Mouse (Mus musculus) left cerebral cortex, postnatal 36 days (tissue): ENCODE measurements around the gene Mfn2. TPM values are rescaled to one million over a fixed set of nuclear protein-coding genes. Genes with fewer than 3 reads are reported as not detected.
"Not testable (repeated sequence)": the region's sequence is repeated elsewhere in the genome, so short reads cannot be mapped to it uniquely, and the experiment has no call there.

Source experiments
- DNase-seq, 2 experiments: peaks; one replicate each; pipeline ENCODE4 v3.0.0; 2021 to 2022; ENCODE audit warnings: low spot score in 2 of 2, mixed read lengths in 1 of 2
- intact Hi-C: fragments of 180-260 bp; cut with DNase I; formaldehyde crosslinking; loops from one replicate; pipeline ENCODE4 v1.15.1; 2025
- total RNA-seq, 2 experiments: library from RNA; stranded (reverse); gene quantifications; 2 replicates each; pipeline ENCODE4 v1.2.3; 2021

Gene Mfn2
- total RNA-seq, 2 experiments from 2014 or later, result 181 to 206 TPM

- intact Hi-C loops, result no loop called here
- DNase-seq, result no peak
Measured at GRCm38 (mm10) chr4:147878537-147878936, 26.0 kb downstream of the Mfn2 start.

- DNase-seq, result no peak
- intact Hi-C loops, result no loop called here
Measured at GRCm38 (mm10) chr4:147875852-147876575, 28.5 kb downstream of the Mfn2 start.

- intact Hi-C loops, result loop anchor here (2.0 to 5.0 kb wide), 2 partner anchors 20 to 427 kb away; partner anchors contain the start of gene Zfp933
Measured at GRCm38 (mm10) chr4:147869238-147869637, 35.3 kb downstream of the Mfn2 start.

GRCm38 (mm10) chr4:147868450-147869031 is 36.0 kb downstream of the Mfn2 start, which contains the start of the genes Miip and Fv1:
Miip (minus strand) TSS chr4:147868816.
Fv1 (plus strand) TSS chr4:147868979.
- intact Hi-C loops, result loop anchor here (2.0 to 5.0 kb wide), 2 partner anchors 20 to 426 kb away; partner anchors contain the start of gene Zfp933
- DNase-seq, result peak; percentile 93 to 94

More at GRCm38 (mm10) chr4:147869238-147869637, 35.3 kb downstream of the Mfn2 start:
- DNase-seq, result no peak

- no peak for DNase-seq
- intact Hi-C loops, result loop anchor here (2.0 to 5.0 kb wide), 2 partner anchors 19 to 426 kb away; partner anchors contain the start of gene Zfp933
Measured at GRCm38 (mm10) chr4:147867563-147868449, 36.7 kb downstream of the Mfn2 start.

GRCm38 (mm10) chr4:147866793-147867192 is 37.7 kb downstream of the Mfn2 start:
- intact Hi-C loops, result loop anchor here (5.0 kb wide), 1 partner anchor 424 kb away; no protein-coding TSS in a partner anchor
- DNase-seq, result not testable (repeated sequence)

GRCm38 (mm10) chr4:147866056-147866455 is 38.4 kb downstream of the Mfn2 start:
- DNase-seq, result no peak
- intact Hi-C loops, result loop anchor here (5.0 kb wide), 1 partner anchor 424 kb away; no protein-coding TSS in a partner anchor

GRCm38 (mm10) chr4:147865651-147866050 is 38.9 kb downstream of the Mfn2 start:
- DNase-seq, result no peak
- intact Hi-C loops, result loop anchor here (5.0 kb wide), 1 partner anchor 423 kb away; no protein-coding TSS in a partner anchor

GRCm38 (mm10) chr4:147862051-147862450 is 42.5 kb downstream of the Mfn2 start:
- no peak for DNase-seq
- intact Hi-C loops, result no loop called here

GRCm38 (mm10) chr4:147850776-147851175 is 53.7 kb downstream of the Mfn2 start:
- no peak for DNase-seq
- intact Hi-C loops, result no loop called here

- intact Hi-C loops, result loop anchor here (2.0 kb wide), 1 partner anchor 20 kb away; the partner anchor contains the start of genes Fv1 and Miip
- DNase-seq, result no peak
Measured at GRCm38 (mm10) chr4:147848584-147848991, 55.9 kb downstream of the Mfn2 start.

GRCm38 (mm10) chr4:147847614-147848583 is 56.6 kb downstream of the Mfn2 start, which contains the start of gene Zfp933:
Zfp933 (minus strand) TSS chr4:147848366.
- intact Hi-C loops, result loop anchor here (2.0 kb wide), 2 partner anchors 21 kb away; partner anchors contain the start of genes Fv1 and Miip
- DNase-seq, result peak; percentile 65 to 77

- intact Hi-C loops, result no loop called here
- DNase-seq, result no peak
Measured at GRCm38 (mm10) chr4:147842871-147843270, 61.6 kb downstream of the Mfn2 start.

- peak; percentile 15 for DNase-seq
- intact Hi-C loops, result not testable (repeated sequence)
Measured at GRCm38 (mm10) chr4:147839282-147839681, 65.2 kb downstream of the Mfn2 start.

GRCm38 (mm10) chr4:147824389-147824788 is 80.1 kb downstream of the Mfn2 start:
- intact Hi-C loops, result no loop called here
- DNase-seq, result no peak
